Mouse (Mus musculus) lung, adult 2 months (tissue): Measurements from ENCODE around the gene Tha1. TPM values are rescaled to one million over a fixed set of nuclear protein-coding genes. Genes with fewer than 3 reads are reported as not detected.
A peak's percentile ranks its signal among the peaks of the same experiment; 100 is the strongest.

Experiments used
- DNase-seq: peaks from one replicate; pipeline ENCODE4 v3.0.0; 2022
- H3K4me1 ChIP-seq: fragments of 200-500 bp; 2 replicates; pipeline ENCODE4 v1.6.1; 2011; ENCODE audit warnings: low read length; ENCODE audit not compliant: control insufficient read depth, insufficient read depth
- H3K4me3 ChIP-seq: fragments of 200-500 bp; replicated peaks from 2 replicates; pipeline ENCODE3; 2011; ENCODE audit warnings: low read depth, mild to moderate bottlenecking, control low read depth, low read length; ENCODE audit errors: extremely low read depth
- CTCF ChIP-seq: fragments of 200-500 bp; IDR thresholded peaks from 2 replicates; pipeline ENCODE4 v1.5.1; 2011; ENCODE audit warnings: mild to moderate bottlenecking, low read length, control low read depth; ENCODE audit not compliant: insufficient read depth
- POLR2A ChIP-seq: fragments of 200-500 bp; IDR thresholded peaks from 2 replicates; pipeline ENCODE4 v1.6.1; 2011; ENCODE audit warnings: low read depth, mild to moderate bottlenecking, control low read depth, low read length, borderline replicate concordance; ENCODE audit errors: extremely low read depth
- WGBS: fragments of 180-500 bp; shearing (Covaris S2); methylation state at CpG from one replicate; pipeline ENCODE4 v1.1.7; 2018; 5-methylcytosine and 5-hydroxymethylcytosine counted together
- polyA plus RNA-seq: library from polyadenylated mRNA; depleted of rRNA; stranded (reverse); fragments of >200 nt; gene quantifications from 2 replicates; pipeline ENCODE4 v1.2.3, GENCODE M21; 2012

Gene Tha1
- polyA plus RNA-seq, 1 experiment, result 11.7 TPM

DNA sequence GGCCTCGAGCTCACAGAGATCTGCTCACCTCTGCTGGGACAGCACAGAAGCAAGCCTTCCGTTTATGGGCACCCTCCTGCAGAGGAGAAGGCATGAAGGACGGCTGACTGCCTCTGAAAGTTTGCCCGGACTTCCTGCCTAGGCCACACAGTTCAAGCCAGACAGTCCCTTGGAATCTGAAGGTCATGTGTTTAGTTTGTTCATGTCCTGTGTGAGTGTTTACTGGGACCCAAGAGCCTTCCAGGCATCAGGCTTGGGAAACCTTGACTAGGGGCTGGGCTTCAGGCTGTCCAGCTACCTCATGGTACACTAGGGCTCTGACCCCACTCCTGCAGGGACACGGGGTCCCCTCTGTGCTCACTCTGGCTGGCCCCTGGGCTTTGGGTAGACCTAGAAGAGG lies 12.7 kb upstream of the Tha1 start:
- no peak overlapping the region for H3K4me3 ChIP-seq
- H3K4me1 ChIP-seq, result peaks cover 26% of the 10 kb centered on the region
- no peak for DNase-seq
- TF ChIP-seq POLR2A (no peak), CTCF (no peak)
- 25% methylated on average over 5 of the region's 5 CpGs for WGBS

DNA sequence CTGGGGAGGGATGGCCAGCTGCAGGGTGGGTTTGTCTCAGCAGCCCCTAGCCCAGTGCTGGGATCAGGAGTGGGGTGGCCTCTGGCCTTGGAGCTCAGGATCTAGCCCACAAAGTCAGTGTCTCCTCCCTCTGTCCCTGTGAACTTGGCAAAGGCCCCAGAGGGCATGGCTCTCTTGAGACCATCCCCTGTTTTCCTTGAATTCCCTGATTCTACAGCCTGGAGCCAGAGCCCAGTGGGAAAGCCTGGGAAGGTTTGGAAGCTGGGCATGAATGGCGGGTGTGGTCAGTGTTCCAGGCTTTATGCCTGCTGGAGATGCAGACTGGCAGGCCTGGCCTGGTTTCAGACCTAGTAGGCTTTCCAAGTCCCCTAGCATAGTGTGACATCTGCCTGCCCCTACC lies 8.9 kb upstream of the Tha1 start:
- Histone ChIP-seq H3K4me3 (no peak overlapping the region), H3K4me1 (peaks cover 44% of the 10 kb centered on the region)
- 53% methylated on average over 1 of the region's 1 CpGs for WGBS
- TF ChIP-seq CTCF (no peak), POLR2A (no peak)
- peak; percentile 55 for DNase-seq

DNA sequence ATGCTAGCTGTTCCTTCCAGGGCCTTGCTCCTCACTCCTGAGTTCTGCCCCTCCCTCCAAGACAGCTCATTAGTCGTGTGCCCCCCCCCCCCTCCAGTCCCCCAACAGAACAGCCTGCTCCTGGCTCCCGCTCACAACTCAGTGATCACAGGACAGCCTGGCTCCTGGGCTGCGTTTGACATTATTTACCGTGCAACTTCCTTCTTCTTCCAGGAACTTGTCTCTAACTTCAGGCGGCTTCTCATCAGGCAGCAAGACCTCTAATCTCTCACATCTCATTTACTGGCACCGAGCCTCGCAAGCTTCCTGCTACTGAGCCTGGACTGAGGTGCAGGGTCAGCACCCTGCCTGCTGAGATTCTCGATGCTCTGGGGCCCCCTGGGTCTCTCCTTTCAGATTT lies 8.5 kb upstream of the Tha1 start:
- TF ChIP-seq POLR2A, result no peak
- TF ChIP-seq CTCF, result no peak
- 5% methylated on average over 8 of the region's 8 CpGs for WGBS
- no peak overlapping the region for H3K4me3 ChIP-seq
- DNase-seq, result no peak
- peaks cover 44% of the 10 kb centered on the region for H3K4me1 ChIP-seq

DNA sequence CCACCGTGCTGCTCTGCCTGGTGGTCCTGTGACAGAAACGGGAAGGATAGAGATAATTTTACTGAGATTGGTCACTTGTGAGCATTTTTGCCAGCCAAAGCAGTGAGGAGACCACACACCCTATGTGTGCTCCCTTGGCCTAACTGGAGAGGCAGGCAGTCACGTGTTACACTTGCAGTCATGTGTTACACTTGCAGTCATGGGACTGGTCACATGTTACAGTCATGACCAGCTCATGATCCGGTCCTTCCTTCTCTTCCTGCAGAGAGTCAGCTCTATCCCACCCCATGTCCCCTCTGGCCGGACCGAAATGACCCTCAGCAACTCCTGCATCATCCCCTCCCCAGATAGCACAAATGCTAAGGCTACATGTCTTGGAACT lies 7.7 kb upstream of the Tha1 start:
- TF ChIP-seq POLR2A (no peak), CTCF (no peak)
- DNase-seq, result no peak
- peaks cover 39% of the 10 kb centered on the region for H3K4me1 ChIP-seq
- WGBS, result 70% methylated on average over 6 of the region's 6 CpGs
- H3K4me3 ChIP-seq, result no peak overlapping the region

DNA sequence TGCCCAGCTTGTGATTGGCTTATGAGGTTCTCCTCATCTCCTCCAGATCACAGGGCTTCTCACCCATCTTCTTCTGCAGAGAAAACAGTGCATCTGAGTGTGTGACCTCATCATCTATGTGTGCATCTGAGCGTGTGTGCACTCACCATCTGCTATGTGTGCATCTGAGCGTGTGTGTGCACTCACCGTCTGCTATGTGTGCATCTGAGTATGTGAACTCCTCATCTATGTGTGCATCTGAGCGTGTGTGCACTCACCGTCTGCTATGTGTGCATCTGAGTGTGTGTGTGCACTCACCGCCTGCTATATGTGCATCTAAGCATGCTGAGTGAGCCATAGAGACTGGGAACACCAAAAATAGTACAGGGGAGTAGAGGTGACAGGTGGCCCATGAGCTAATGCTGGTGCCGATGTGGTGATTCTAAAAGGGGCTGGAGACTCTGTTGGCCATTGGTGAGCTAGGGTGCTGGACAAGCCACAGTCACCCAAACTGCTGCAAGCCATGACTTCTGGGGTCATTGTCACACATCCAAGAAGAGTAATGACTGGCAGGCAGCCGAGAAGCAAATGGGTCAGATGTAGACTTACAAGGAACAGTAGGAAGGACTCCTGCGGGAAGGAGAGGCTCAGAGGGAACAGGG lies 7.2 kb upstream of the Tha1 start:
- no peak for DNase-seq
- WGBS, result 84% methylated on average over 9 of the region's 9 CpGs
- peaks cover 36% of the 10 kb centered on the region for H3K4me1 ChIP-seq
- TF ChIP-seq CTCF (no peak), POLR2A (no peak)
- H3K4me3 ChIP-seq, result no peak overlapping the region

DNA sequence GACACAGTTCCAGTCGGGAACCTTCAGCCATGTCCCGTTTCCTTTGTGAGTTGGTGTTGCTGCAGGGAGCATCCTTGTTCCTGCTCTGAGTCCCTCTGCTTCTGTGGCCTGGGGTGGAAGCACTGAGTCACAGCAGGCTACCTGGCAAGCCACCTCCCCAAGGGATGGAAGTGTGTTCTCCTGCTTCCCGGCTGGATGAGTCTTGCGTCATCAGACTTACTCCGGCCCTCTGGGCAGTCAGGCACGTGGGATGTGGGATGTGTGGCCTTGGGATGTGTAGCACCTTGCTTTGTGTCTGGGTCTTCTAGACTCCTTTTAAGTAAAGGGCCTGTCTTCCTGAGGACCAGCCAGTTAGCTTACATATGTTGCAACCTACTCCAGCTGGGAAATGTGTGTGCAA lies 6.4 kb upstream of the Tha1 start:
- peaks cover 36% of the 10 kb centered on the region for H3K4me1 ChIP-seq
- H3K4me3 ChIP-seq, result no peak overlapping the region
- DNase-seq, result no peak
- no peak for TF ChIP-seq CTCF
- no peak for TF ChIP-seq POLR2A
- 81% methylated on average over 6 of the region's 6 CpGs for WGBS

DNA sequence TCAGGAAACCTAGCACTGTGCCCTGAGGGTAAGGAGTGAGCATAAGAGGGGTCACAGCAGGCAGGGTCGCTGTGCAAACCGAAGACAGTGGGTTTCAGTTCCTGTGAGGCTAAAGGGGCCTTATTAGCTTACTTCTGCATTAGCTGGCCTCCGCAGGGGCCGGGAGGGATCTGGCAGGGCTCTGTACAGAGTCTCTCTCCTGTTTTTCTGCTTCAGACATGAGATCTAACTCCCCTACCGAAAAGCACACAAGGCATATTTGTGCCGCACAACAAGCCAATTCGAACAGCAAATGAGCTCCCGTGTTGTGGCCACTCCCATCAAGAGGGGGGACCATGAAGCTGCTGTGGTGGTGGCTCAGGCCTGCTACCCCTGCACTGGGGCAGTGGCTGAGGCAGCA lies 5.6 kb upstream of the Tha1 start:
- no peak for DNase-seq
- TF ChIP-seq CTCF (no peak), POLR2A (no peak)
- 43% methylated on average over 8 of the region's 8 CpGs for WGBS
- peaks cover 36% of the 10 kb centered on the region for H3K4me1 ChIP-seq
- H3K4me3 ChIP-seq, result no peak overlapping the region

DNA sequence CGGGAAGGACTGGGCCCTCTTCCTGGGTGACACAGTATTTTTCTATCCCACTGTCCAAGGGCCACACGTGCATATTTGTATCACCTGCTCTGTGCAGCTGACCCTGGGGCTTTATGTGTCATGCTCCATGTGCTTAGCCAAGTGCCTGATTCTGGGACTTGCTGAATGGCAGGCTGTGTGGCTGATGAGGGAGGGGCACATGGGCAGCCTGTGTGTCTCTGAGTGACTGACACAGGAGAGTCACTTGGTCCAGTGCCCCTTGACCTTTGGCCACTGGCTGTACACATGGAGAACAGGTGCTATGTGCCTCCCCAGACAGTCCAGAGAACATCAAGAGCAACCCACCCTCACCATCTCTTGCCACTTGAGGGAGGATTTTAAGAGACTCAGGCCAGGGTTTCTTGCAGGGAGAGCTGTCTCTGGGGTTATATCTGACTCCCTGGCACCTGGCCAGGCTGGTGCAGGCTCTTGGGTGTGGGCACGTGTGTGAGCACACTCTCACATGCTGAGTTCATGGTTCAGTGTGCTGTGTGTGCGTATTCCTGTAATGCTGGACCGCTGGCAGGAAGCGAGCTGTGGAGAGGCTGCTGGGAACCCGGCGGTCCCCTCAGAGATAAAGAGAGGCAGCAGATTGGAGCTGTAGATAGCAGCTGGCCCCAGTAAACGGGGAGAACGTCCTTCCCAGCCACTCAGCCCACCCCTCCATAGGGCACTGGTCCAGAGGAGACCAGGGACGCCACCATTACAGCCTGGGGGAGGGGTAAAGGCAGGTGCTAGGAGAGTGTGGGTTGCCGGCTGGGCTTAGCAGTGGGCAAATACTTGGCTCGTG lies 4.8 kb upstream of the Tha1 start:
- Histone ChIP-seq H3K4me3 (no peak overlapping the region), H3K4me1 (peaks cover 37% of the 10 kb centered on the region)
- WGBS, result 14% methylated on average over 13 of the region's 13 CpGs
- DNase-seq, result no peak
- TF ChIP-seq POLR2A (no peak), CTCF (no peak)

DNA sequence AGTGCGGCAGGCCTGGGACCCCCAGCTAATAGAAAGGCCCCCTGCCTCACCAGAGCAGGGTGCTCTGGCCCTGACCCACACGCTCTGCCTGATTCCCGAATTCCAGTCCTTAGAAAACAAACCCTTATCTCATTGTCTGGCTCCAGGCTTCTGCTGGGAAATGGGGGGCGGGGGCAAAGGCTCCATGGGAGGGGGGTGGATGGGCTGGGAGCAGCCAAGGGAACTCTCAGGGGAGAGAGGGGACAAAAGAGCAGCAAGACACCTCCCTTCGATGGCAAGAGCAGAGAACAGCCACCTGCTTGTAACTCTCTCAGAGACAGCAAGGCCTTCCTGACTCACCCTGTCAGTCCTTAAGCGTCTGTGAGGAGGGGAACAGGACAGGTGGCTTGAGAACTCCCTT lies 2.4 kb upstream of the Tha1 start:
- no peak for DNase-seq
- peaks cover 20% of the 10 kb centered on the region for H3K4me1 ChIP-seq
- WGBS, result 50% methylated on average over 6 of the region's 6 CpGs
- H3K4me3 ChIP-seq, result no peak overlapping the region
- TF ChIP-seq POLR2A (no peak), CTCF (no peak)

DNA sequence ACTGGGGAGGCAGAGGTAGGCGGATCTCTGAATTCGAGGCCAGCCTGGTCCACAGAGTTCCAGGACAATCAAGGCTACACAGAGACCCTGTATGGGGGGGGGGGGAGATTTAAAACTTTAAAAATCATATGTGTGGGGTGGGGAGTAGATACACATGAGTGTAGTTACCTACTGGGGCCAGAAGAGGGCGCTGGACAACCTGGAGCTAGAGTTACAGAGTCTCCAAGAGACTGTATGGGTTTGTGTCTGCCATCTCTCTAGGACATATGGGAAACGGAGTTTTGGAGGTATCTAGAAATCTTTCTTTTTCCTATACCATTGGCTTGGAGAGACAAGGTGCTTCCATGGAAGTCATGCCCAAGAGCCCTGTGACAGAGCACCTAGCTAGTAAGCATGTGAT lies 1.1 kb upstream of the Tha1 start:
- H3K4me1 ChIP-seq, result peaks cover 17% of the 10 kb centered on the region
- 0 out of 2 replicates have a peak, but pooled peaks have one; percentile 8 for TF ChIP-seq CTCF
- TF ChIP-seq POLR2A, result no peak
- DNase-seq, result no peak
- no peak overlapping the region for H3K4me3 ChIP-seq
- WGBS, result 62% methylated on average over 4 of the region's 4 CpGs

DNA sequence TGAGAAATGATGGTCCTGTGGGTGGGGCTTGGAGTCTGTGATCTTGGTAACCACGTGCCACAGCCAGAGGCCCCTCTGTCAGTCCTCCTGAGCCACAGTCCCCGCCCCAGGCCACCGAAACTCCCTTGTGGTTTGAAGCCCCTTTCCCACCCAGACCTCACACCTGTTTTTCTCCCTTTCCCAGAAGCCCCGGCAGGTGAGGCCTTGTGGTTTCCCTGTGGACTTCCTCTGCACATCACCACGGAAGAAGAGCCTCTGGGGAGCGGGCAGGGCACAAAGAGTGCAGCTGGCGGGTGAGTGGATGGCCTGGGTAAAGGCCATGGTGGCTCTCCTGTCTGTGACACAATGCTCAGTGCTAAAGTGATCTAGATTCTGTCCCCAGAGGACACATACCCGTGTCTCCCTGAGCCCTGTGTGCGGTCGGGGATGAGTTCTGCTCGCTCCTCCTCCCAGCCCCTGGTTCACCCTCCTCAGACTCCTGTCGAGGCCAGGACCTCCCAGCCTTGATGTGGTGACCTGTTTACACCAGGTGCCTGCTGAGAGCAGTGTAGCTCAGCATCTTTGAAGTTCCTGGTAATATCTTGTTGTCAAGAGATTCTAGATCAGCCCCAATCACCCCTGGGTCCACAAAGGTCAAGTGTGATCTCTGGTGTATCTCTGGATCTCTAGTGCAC lies 1.2 kb downstream of the Tha1 start:
- no peak overlapping the region for H3K4me3 ChIP-seq

More for the DNA sequence above, 1.2 kb downstream of the Tha1 start:
- TF ChIP-seq CTCF (no peak), POLR2A (no peak)
- 61% methylated on average over 12 of the region's 12 CpGs for WGBS
- peaks cover 6% of the 10 kb centered on the region for H3K4me1 ChIP-seq
- no peak for DNase-seq
